Mouse (Mus musculus): ENCODE data around the gene Stradb.

- TF ChIP-seq CTCF (IDR thresholded peaks at IDR 0.05; ENCODE audit: extremely low read depth, insufficient read length, insufficient replicate concordance, low read depth, low read length), result no peak
- TF ChIP-seq POLR2A (IDR thresholded peaks at IDR 0.05; ENCODE audit: low read depth, low read length), result no peak
These were observed 20.8 kb upstream of the Stradb start for GRCm38 (mm10) chr1:58952526-58952925.
